Mouse (Mus musculus) gastrocnemius, postnatal 36 days (tissue): Measurements from ENCODE around the gene Fyn. TPM values are rescaled to one million over a fixed set of nuclear protein-coding genes. Genes with fewer than 3 reads are reported as not detected.

Experiments
- DNase-seq, 2 experiments: peaks; one replicate each; pipeline ENCODE4 v3.0.0; 2022
- intact Hi-C: fragments of 180-260 bp; cut with DNase I; formaldehyde crosslinking; loops from one replicate; pipeline ENCODE4 v1.15.1; 2025
- total RNA-seq, 2 experiments: library from RNA; stranded (reverse); gene quantifications; 2 replicates each; pipeline ENCODE4 v1.2.3; 2021

Fyn gene
- total RNA-seq, 2 experiments from 2014 or later: 6.7 to 8.0 TPM

- DNase-seq: no peak
- intact Hi-C loops: no loop called here
These were observed 40.9 kb downstream of the Fyn start for GRCm38 (mm10) chr10:39409602-39410001.

GRCm38 (mm10) chr10:39410151-39410649 is 41.5 kb downstream of the Fyn start:
- no peak for DNase-seq
- intact Hi-C loops: no loop called here

GRCm38 (mm10) chr10:39411857-39412559 is 43.4 kb downstream of the Fyn start:
- intact Hi-C loops: no loop called here
- no peak for DNase-seq

GRCm38 (mm10) chr10:39412826-39413620 is 44.4 kb downstream of the Fyn start:
- no peak for DNase-seq
- intact Hi-C loops: no loop called here

- intact Hi-C loops: no loop called here
These were observed 45.4 kb downstream of the Fyn start for GRCm38 (mm10) chr10:39414068-39414467.

GRCm38 (mm10) chr10:39415586-39415985 is 46.9 kb downstream of the Fyn start:
- intact Hi-C loops: no loop called here
- DNase-seq: no peak

More at GRCm38 (mm10) chr10:39414068-39414467, 45.4 kb downstream of the Fyn start:
- DNase-seq: no peak

- intact Hi-C loops: no loop called here
- no peak for DNase-seq
These were observed 49.0 kb downstream of the Fyn start for GRCm38 (mm10) chr10:39417611-39418010.

- DNase-seq: no peak
- intact Hi-C loops: no loop called here
These were observed 49.7 kb downstream of the Fyn start for GRCm38 (mm10) chr10:39418395-39418794.

GRCm38 (mm10) chr10:39420842-39421617 is 52.4 kb downstream of the Fyn start:
- intact Hi-C loops: no loop called here
- DNase-seq: no peak

- intact Hi-C loops: no loop called here
- DNase-seq: no peak
These were observed 53.1 kb downstream of the Fyn start for GRCm38 (mm10) chr10:39421772-39422171.

GRCm38 (mm10) chr10:39424643-39425042 is 56.0 kb downstream of the Fyn start:
- intact Hi-C loops: no loop called here
- no peak for DNase-seq

- no peak for DNase-seq
- intact Hi-C loops: no loop called here
These were observed 57.4 kb downstream of the Fyn start for GRCm38 (mm10) chr10:39426033-39426432.

GRCm38 (mm10) chr10:39426833-39427490 is 58.3 kb downstream of the Fyn start:
- intact Hi-C loops: no loop called here
- no peak for DNase-seq

GRCm38 (mm10) chr10:39429661-39430060 is 61.0 kb downstream of the Fyn start:
- intact Hi-C loops: no loop called here
- DNase-seq: no peak

- intact Hi-C loops: no loop called here
- no peak for DNase-seq
These were observed 61.6 kb downstream of the Fyn start for GRCm38 (mm10) chr10:39430074-39430764.

- no peak for DNase-seq
- intact Hi-C loops: no loop called here
These were observed 62.6 kb downstream of the Fyn start for GRCm38 (mm10) chr10:39431265-39431664.

GRCm38 (mm10) chr10:39432648-39433568 is 64.3 kb downstream of the Fyn start:
- intact Hi-C loops: no loop called here
- no peak for DNase-seq

GRCm38 (mm10) chr10:39433893-39434292 is 65.2 kb downstream of the Fyn start:
- no peak for DNase-seq
- intact Hi-C loops: no loop called here
